Mouse (Mus musculus): ENCODE results near the gene Plxnb1.

Gene Plxnb1

DNA sequence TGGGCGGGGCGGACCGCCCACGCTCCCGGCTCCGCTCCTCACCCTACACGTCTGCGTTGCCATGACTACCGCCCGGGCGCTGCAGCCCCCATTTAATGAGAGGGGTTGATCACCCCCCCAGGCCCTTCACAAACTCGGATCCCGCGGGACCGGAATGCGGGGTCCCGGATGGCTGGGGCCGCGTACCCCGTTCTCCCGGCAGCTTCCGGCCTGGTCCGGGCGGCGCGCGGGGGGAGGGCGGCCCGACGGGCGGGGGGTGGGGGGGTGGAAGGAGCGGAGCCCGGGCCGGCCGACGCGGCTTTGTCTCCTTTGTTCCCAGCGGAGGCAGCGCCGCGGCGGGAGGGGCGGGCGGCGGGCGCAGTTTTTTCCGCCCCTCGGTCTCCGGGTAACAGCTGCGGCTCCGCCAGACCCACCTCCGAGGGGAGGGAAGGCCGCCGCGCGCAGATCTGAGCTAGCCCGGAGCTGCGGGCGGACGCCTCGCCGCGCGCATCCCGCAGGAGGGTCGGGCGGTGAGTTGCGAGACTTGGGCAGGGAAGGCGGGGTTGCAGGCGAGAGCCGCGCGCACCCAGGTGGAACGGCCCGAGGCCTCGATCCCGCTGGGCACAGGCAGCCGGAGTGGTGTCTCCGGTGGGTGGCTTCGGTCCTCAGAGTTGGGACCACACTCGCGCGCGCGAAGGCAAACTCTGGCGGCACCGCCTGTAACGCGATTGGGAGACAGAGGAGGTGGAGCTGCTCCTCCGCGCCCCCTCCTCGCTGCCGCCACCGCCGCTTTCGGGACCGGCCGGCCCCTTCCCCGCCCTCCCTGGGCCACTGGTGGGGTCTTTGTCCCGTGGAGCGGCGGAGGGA, at the start of gene Plxnb1:
Gene Plxnb1, plus strand, starts transcription at position 253 of the 846 bp plus-strand sequence.
- peak; percentile 76 for DNase-seq (ENCODE audit: low read depth, low spot score)

DNA sequence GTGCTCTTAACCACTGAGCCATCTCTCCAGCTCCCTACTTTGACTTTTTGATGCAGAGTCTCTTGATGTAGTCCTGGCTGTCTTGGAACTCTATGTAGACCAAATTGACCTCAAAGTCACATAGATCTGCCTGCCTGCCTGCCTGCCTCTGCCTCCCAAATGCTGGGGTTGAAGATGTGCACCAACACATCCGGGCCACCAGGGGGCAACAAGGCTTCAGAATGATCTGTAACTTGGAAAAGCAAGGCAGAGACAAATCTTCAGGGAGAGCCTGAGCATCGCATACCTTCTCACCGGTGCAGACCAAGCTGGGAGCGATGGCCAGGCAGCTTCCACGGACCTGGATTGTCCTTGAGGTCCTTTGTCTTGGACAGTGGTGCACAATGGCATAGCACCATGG, 48.9 kb upstream of the Plxnb1 start:
- no peak for DNase-seq (ENCODE audit: low read depth, low spot score)

GRCm38 (mm10) chr9:109049316-109049715, 45.9 kb upstream of the Plxnb1 start:
- DNase-seq (ENCODE audit: low read depth, low spot score), result no peak

- no peak for DNase-seq (ENCODE audit: low read depth, low spot score)
Measured at GRCm38 (mm10) chr9:109049996-109050673, 45.1 kb upstream of the Plxnb1 start.

DNA sequence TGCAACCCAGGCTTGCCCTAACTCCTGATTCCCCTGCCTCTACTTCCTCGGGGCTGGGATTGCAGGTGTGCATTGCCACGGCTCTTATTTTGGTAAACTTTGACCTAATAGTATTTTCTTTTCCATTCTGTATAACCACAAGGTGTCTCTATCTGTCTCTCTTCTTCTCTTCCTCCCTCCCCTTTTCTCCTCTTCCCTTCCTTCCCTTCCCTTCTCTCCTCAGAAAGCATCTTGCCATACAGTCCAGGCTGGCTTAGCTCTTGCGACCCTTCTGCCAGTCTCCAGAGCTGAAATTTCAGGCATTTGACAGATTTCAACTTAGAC, 44.6 kb upstream of the Plxnb1 start:
- DNase-seq (ENCODE audit: low read depth, low spot score), result no peak

- no peak for DNase-seq (ENCODE audit: low read depth, low spot score)
Measured at GRCm38 (mm10) chr9:109051011-109051501, 44.1 kb upstream of the Plxnb1 start.

DNA sequence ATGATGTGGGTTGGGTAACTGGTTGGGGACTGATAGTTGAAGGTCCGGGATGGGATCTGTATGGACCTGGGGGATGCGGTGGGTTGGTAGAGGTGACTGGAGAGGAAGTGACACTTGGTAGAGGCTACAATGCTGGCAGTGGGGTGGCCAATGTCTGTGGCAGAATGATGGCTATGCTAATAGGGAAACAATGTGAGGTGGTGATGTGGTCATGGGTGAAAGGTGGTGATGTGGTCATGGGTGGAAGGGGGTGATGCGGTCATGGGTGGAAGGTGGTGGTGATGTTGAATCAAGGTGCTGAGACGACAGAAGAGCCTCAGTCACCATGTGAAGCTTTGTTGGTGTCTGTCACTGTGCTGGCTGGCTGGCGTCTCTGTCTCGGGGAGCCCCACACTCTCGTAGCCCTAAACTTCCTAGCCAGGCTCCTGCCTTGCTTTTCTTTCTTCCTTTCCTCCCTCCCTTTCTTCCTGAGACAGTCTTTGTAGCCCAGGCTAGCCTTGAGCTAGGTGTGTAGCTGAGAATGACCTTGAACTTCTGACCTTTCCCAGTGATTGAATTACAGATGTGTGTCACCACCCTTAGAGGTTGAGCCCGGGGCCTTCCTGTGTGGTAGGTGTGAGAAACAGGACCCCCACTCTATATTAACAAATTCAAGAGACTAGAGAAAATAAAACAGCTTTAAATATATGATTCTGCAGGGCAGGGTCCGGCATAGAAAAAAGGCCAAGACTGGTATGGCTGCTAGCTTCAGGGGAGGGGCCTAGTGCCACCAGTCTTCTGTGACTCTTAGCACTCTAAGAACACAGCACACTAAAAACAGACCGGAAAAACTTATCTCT, 43.3 kb upstream of the Plxnb1 start:
- DNase-seq (ENCODE audit: low read depth, low spot score), result no peak

- DNase-seq (ENCODE audit: low read depth, low spot score), result no peak
Measured at GRCm38 (mm10) chr9:109052490-109053260, 42.5 kb upstream of the Plxnb1 start.

DNA sequence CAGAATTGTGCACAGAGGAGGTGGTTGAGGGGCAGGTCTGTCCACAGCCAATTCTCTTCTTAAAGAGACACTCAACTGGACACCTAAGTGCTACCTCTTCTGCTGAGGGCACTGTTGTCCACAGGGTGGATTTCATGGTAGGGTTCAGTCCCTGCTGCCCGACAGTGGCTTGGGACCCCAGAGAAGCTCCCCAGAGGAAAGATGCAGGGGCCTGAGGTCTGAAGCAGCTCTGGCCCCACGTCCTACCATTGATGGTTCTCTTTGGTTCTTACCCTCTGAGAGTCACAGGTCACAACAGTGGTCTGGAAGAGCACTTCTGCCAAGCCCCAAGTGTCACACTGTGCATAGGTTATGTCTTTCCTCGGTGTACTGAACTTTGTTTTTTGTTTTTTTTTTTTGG, 41.8 kb upstream of the Plxnb1 start:
- DNase-seq (ENCODE audit: low read depth, low spot score), result no peak

- DNase-seq (ENCODE audit: low read depth, low spot score), result no peak
Measured at GRCm38 (mm10) chr9:109053851-109054250, 41.3 kb upstream of the Plxnb1 start.

DNA sequence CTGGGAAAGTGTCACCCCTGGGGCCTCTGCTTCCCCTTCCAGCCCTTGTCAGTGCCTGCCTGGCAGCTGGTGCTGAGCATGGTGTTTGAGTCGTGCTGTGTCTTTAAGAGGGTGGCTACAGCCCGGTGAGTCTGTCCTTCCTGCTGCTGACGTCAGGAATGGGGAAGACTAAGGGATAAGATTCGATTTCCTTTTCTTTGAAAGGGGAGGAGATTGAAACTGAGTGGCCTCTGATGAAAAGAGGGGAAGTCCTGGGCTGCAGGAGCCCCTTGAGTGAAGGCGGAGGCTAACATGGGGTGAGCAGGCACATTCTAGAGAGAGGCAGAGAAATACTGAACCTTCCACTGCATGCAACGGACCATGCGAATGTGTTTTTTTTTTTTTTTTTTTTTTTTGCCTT, 40.5 kb upstream of the Plxnb1 start:
- peak; percentile 54 for DNase-seq (ENCODE audit: low read depth, low spot score)

DNA sequence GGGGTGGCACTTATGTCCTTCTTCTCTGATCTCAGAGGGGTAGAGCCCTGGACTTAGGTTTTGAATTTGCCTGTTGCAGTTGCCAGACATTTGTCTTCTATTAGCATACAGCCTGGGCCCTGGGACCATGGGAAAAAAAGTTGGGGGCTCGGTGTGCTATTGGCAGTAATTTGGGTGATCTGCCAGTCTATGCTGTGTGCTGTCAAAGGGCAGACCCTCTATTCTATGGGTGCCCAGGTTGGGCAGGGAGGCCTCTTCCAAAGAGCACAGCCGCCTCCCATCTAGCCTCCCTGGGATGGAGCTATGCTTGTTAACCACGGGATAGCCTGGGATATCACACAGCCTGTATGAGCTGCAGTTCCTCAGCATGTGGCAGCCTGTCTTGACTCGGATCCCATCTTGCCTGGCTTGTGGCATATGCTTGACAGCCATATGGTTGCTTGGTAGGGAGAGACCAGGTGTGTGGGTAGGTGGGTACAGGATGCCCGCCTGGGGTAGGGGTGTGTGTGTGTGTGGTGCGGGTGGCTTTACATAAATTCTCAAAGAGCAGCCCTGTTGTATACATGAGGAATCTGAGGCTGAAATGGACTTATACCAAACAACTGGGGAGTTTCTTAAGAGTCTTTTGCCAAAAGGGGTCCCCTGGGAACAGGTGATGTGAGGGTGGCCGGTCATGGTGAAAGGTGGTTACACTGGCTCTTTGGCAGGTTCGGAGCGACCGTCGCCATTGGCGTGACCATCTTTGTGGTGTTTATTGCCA, 39.7 kb upstream of the Plxnb1 start:
- DNase-seq (ENCODE audit: low read depth, low spot score), result no peak

GRCm38 (mm10) chr9:109056081-109056690, 39.0 kb upstream of the Plxnb1 start:
- DNase-seq (ENCODE audit: low read depth, low spot score), result no peak

DNA sequence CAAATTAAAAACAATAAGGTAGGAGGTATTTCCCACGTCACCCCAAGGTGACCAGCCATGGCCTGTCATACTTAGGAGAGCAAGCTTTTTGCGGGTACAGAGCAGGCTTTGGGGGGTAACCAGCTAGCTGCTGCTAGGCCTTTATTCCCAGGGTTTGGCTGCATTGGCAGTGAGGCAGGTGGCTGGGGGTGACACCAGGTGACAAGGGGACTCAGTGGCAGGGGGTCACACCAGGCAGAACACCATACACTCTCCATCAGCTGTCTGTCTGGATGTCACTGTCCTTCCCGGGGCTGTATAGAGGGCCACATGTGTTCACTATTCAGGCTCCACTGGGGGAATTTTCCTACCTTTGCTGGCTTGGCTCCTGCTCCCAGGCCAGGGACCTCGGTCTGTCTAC, 38.3 kb upstream of the Plxnb1 start:
- DNase-seq (ENCODE audit: low read depth, low spot score), result no peak

GRCm38 (mm10) chr9:109057543-109057942, 37.6 kb upstream of the Plxnb1 start:
- no peak for DNase-seq (ENCODE audit: low read depth, low spot score)

DNA sequence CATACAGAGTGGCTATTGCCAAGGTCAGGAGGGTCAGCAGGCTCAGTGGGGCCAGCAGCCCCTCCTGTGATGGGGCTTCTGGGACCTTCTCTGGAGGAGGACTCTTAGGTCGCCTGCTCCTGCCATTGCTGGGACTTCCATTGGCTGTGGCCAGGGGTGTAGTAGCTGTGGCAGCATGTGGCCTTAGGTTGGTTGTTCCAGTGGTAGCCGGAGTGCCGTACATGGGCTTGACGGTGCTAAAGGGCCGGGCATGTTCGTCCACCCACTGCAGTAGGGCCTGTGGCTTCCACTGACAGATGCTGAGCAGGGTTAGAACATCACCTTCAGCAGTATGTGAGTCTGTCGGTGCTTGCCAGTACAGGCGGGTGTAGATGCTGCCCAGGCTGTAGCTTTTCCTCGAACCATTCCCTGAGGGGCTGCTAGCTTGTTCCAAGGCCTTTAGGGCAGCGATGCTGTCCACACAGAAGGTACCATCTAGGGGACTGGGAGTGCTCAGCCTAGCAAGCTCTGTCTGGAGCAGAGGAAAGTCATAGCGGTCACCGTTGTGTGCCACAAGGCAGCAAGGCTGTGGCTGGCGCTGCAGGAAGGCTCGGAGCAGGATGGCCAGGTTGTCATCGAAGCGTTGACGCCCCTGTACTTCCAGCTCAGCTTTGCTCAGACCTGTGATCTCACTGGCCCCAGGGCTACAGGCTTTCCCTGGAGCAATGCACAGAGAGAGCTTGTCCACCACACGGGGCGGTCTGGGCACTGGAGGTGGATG, 37.0 kb upstream of the Plxnb1 start:
- no peak for DNase-seq (ENCODE audit: low read depth, low spot score)

- DNase-seq (ENCODE audit: low read depth, low spot score), result peak; percentile 50
Measured at GRCm38 (mm10) chr9:109059136-109059903, 35.9 kb upstream of the Plxnb1 start, which contains the start of gene Trex1. TSS of gene Trex1 (minus strand) at chr9:109059734.

GRCm38 (mm10) chr9:109060184-109060897, 34.8 kb upstream of the Plxnb1 start:
- no peak for DNase-seq (ENCODE audit: low read depth, low spot score)
